Mouse (Mus musculus) midbrain, embryonic 15.5 days (tissue): ENCODE measurements around the gene Fbxw7. TPM values are rescaled to one million over a fixed set of nuclear protein-coding genes. Genes with fewer than 3 reads are reported as not detected.
"Not testable (repeated sequence)": the region's sequence is repeated elsewhere in the genome, so short reads cannot be mapped to it uniquely, and the experiment has no call there.

ENCODE experiments used
- ATAC-seq: fragments of 200-750 bp; cut with Nextera tagmentation; replicated peaks from 2 replicates; pipeline ENCODE4 v1.8.0; 2017; ENCODE audit warnings: moderate TSS enrichment
- H3K27ac ChIP-seq: fragments of 300-500 bp; sonication (generic); 2 replicates; pipeline ENCODE4 v1.5.1; 2015; ENCODE audit warnings: mild to moderate bottlenecking, inconsistent platforms
- H3K27me3 ChIP-seq: fragments of 300-500 bp; sonication (generic); replicated peaks from 2 replicates; pipeline ENCODE4 v1.6.1; 2015; ENCODE audit warnings: inconsistent platforms
- H3K36me3 ChIP-seq: fragments of 300-500 bp; sonication (generic); replicated peaks from 2 replicates; pipeline ENCODE4 v1.6.1; 2015; ENCODE audit warnings: inconsistent platforms
- H3K4me1 ChIP-seq: fragments of 300-500 bp; sonication (generic); 2 replicates; pipeline ENCODE4 v1.6.1; 2015; ENCODE audit warnings: inconsistent platforms
- H3K4me2 ChIP-seq: fragments of 300-500 bp; sonication (generic); 2 replicates; pipeline ENCODE4 v1.6.1; 2015; ENCODE audit warnings: inconsistent platforms, mild to moderate bottlenecking, moderate library complexity
- H3K4me3 ChIP-seq: fragments of 300-500 bp; sonication (generic); 2 replicates; pipeline ENCODE4 v1.5.1; 2015; ENCODE audit warnings: mild to moderate bottlenecking, inconsistent platforms
- H3K9ac ChIP-seq: fragments of 300-500 bp; sonication (generic); 2 replicates; pipeline ENCODE4 v1.6.1; 2015; ENCODE audit warnings: mild to moderate bottlenecking, inconsistent platforms
- H3K9me3 ChIP-seq: fragments of 300-500 bp; sonication (generic); 2 replicates; pipeline ENCODE4 v1.6.1; 2016; ENCODE audit warnings: inconsistent platforms
- WGBS: fragments of 180-500 bp; shearing (Covaris S2); methylation state at CpG from one replicate; pipeline ENCODE4 v1.1.7; 2015; ENCODE audit warnings: mixed read lengths; 5-methylcytosine and 5-hydroxymethylcytosine counted together
- polyA plus RNA-seq: library from polyadenylated mRNA; unstranded; fragments of >200 nt; fragmentation: Nextera tagmentation; extraction: Ambion mirVana; gene quantifications from 2 replicates; pipeline ENCODE4 v1.2.1, GENCODE M21; 2015

Fbxw7 gene
- polyA plus RNA-seq, 1 experiment from 2014 or later, result 28.1 TPM

GRCm38 (mm10) chr3:84836029-84836428 lies 21.0 kb downstream of the Fbxw7 start:
- ATAC-seq, result no peak
- H3K4me1 ChIP-seq, result no peaks in the 10 kb centered on the region
- H3K27me3 ChIP-seq, result no peaks in the 10 kb centered on the region
- H3K36me3 ChIP-seq, result no peaks in the 10 kb centered on the region
- no peak overlapping the region for H3K27ac ChIP-seq
- no peak overlapping the region for H3K4me3 ChIP-seq
- no peak overlapping the region for H3K9ac ChIP-seq
- H3K4me2 ChIP-seq, result no peak overlapping the region
- H3K9me3 ChIP-seq, result no peaks in the 10 kb centered on the region
- 87% methylated on average over 5 of the region's 5 CpGs for WGBS

- Histone ChIP-seq H3K9me3 (no peaks in the 10 kb centered on the region), H3K36me3 (no peaks in the 10 kb centered on the region), H3K4me1 (no peaks in the 10 kb centered on the region), H3K4me2 (no peak overlapping the region), H3K27ac (no peak overlapping the region), H3K9ac (no peak overlapping the region), H3K4me3 (no peak overlapping the region), H3K27me3 (no peaks in the 10 kb centered on the region)
- no peak for ATAC-seq
- 91% methylated on average over 3 of the region's 3 CpGs for WGBS
Observed at GRCm38 (mm10) chr3:84837984-84838383, 22.9 kb downstream of the Fbxw7 start.

GRCm38 (mm10) chr3:84839499-84839898 lies 24.4 kb downstream of the Fbxw7 start:
- WGBS, result 88% methylated on average over 5 of the region's 5 CpGs
- Histone ChIP-seq H3K36me3 (no peaks in the 10 kb centered on the region), H3K9me3 (no peaks in the 10 kb centered on the region), H3K4me3 (no peak overlapping the region), H3K4me1 (no peaks in the 10 kb centered on the region), H3K9ac (no peak overlapping the region), H3K4me2 (no peak overlapping the region), H3K27me3 (no peaks in the 10 kb centered on the region), H3K27ac (no peak overlapping the region)
- ATAC-seq, result no peak

GRCm38 (mm10) chr3:84841271-84841670 lies 26.2 kb downstream of the Fbxw7 start:
- no peak for ATAC-seq
- Histone ChIP-seq H3K4me2 (no peak overlapping the region), H3K9ac (no peak overlapping the region), H3K27ac (no peak overlapping the region), H3K4me1 (no peaks in the 10 kb centered on the region), H3K36me3 (no peaks in the 10 kb centered on the region), H3K4me3 (no peak overlapping the region), H3K9me3 (no peaks in the 10 kb centered on the region), H3K27me3 (no peaks in the 10 kb centered on the region)
- WGBS, result 93% methylated on average over 4 of the region's 4 CpGs

GRCm38 (mm10) chr3:84842793-84843192 lies 27.7 kb downstream of the Fbxw7 start:
- no peak overlapping the region for H3K9ac ChIP-seq
- no peak for ATAC-seq
- H3K4me2 ChIP-seq, result no peak overlapping the region
- H3K4me1 ChIP-seq, result no peaks in the 10 kb centered on the region
- H3K27me3 ChIP-seq, result no peaks in the 10 kb centered on the region
- H3K9me3 ChIP-seq, result no peaks in the 10 kb centered on the region
- WGBS, result 87% methylated on average over 2 of the region's 2 CpGs
- H3K4me3 ChIP-seq, result no peak overlapping the region
- no peaks in the 10 kb centered on the region for H3K36me3 ChIP-seq
- H3K27ac ChIP-seq, result no peak overlapping the region

- H3K27ac ChIP-seq, result no peak overlapping the region
- no peaks in the 10 kb centered on the region for H3K4me1 ChIP-seq
Observed at GRCm38 (mm10) chr3:84843594-84843993, 28.5 kb downstream of the Fbxw7 start.

GRCm38 (mm10) chr3:84848798-84849197 lies 33.7 kb downstream of the Fbxw7 start:
- Histone ChIP-seq H3K27me3 (no peaks in the 10 kb centered on the region), H3K9me3 (no peaks in the 10 kb centered on the region), H3K4me3 (no peak overlapping the region), H3K4me1 (no peaks in the 10 kb centered on the region), H3K36me3 (no peaks in the 10 kb centered on the region), H3K4me2 (no peak overlapping the region), H3K9ac (no peak overlapping the region), H3K27ac (no peak overlapping the region)
- 89% methylated on average over 4 of the region's 4 CpGs for WGBS
- no peak for ATAC-seq

More at GRCm38 (mm10) chr3:84843594-84843993, 28.5 kb downstream of the Fbxw7 start:
- ATAC-seq, result no peak
- Histone ChIP-seq H3K4me2 (no peak overlapping the region), H3K36me3 (no peaks in the 10 kb centered on the region), H3K9ac (no peak overlapping the region), H3K9me3 (no peaks in the 10 kb centered on the region), H3K27me3 (no peaks in the 10 kb centered on the region), H3K4me3 (no peak overlapping the region)
- 36% methylated on average over 1 of the region's 1 CpGs for WGBS

- Histone ChIP-seq H3K9me3 (no peaks in the 10 kb centered on the region), H3K27me3 (no peaks in the 10 kb centered on the region), H3K27ac (no peak overlapping the region), H3K4me3 (no peak overlapping the region), H3K9ac (no peak overlapping the region), H3K36me3 (no peaks in the 10 kb centered on the region), H3K4me2 (no peak overlapping the region), H3K4me1 (no peaks in the 10 kb centered on the region)
- 90% methylated on average over 1 of the region's 1 CpGs for WGBS
- no peak for ATAC-seq
Observed at GRCm38 (mm10) chr3:84850418-84850817, 35.4 kb downstream of the Fbxw7 start.

GRCm38 (mm10) chr3:84851801-84852200 lies 36.7 kb downstream of the Fbxw7 start:
- no peak overlapping the region for H3K4me2 ChIP-seq
- H3K4me3 ChIP-seq, result no peak overlapping the region
- H3K9ac ChIP-seq, result no peak overlapping the region
- WGBS, result 80% methylated on average over 1 of the region's 1 CpGs
- H3K4me1 ChIP-seq, result no peaks in the 10 kb centered on the region
- ATAC-seq, result no peak
- no peaks in the 10 kb centered on the region for H3K9me3 ChIP-seq
- H3K27me3 ChIP-seq, result no peaks in the 10 kb centered on the region
- no peaks in the 10 kb centered on the region for H3K36me3 ChIP-seq
- no peak overlapping the region for H3K27ac ChIP-seq

- no peaks in the 10 kb centered on the region for H3K9me3 ChIP-seq
- 86% methylated on average over 7 of the region's 7 CpGs for WGBS
- no peak overlapping the region for H3K4me2 ChIP-seq
- H3K4me3 ChIP-seq, result no peak overlapping the region
- H3K9ac ChIP-seq, result no peak overlapping the region
- no peaks in the 10 kb centered on the region for H3K36me3 ChIP-seq
- no peaks in the 10 kb centered on the region for H3K27me3 ChIP-seq
- no peaks in the 10 kb centered on the region for H3K4me1 ChIP-seq
- no peak overlapping the region for H3K27ac ChIP-seq
- ATAC-seq, result no peak
Observed at GRCm38 (mm10) chr3:84852877-84853276, 37.8 kb downstream of the Fbxw7 start.

GRCm38 (mm10) chr3:84854440-84854839 lies 39.4 kb downstream of the Fbxw7 start:
- 88% methylated on average over 1 of the region's 1 CpGs for WGBS
- no peak for ATAC-seq
- Histone ChIP-seq H3K27ac (no peak overlapping the region), H3K9ac (no peak overlapping the region), H3K4me1 (no peaks in the 10 kb centered on the region), H3K36me3 (no peaks in the 10 kb centered on the region), H3K27me3 (no peaks in the 10 kb centered on the region), H3K4me2 (no peak overlapping the region), H3K4me3 (no peak overlapping the region), H3K9me3 (no peaks in the 10 kb centered on the region)

GRCm38 (mm10) chr3:84860669-84861068 lies 45.6 kb downstream of the Fbxw7 start:
- H3K9me3 ChIP-seq, result no peaks in the 10 kb centered on the region

GRCm38 (mm10) chr3:84861817-84862216 lies 46.7 kb downstream of the Fbxw7 start:
- not testable (repeated sequence) for H3K36me3 ChIP-seq, H3K9ac ChIP-seq, H3K27me3 ChIP-seq, H3K27ac ChIP-seq, H3K9me3 ChIP-seq, H3K4me3 ChIP-seq, H3K4me2 ChIP-seq, H3K4me1 ChIP-seq, ATAC-seq
- WGBS, result 98% methylated on average over 3 of the region's 3 CpGs

More at GRCm38 (mm10) chr3:84860669-84861068, 45.6 kb downstream of the Fbxw7 start:
- Histone ChIP-seq H3K4me1 (no peaks in the 10 kb centered on the region), H3K4me3 (no peak overlapping the region), H3K27me3 (no peaks in the 10 kb centered on the region), H3K4me2 (no peak overlapping the region), H3K27ac (no peak overlapping the region), H3K9ac (no peak overlapping the region), H3K36me3 (no peaks in the 10 kb centered on the region)
- no peak for ATAC-seq
- 91% methylated on average over 1 of the region's 1 CpGs for WGBS
